Mouse (Mus musculus): ENCODE measurements around the gene Tspan5. TPM values are rescaled to one million over a fixed set of nuclear protein-coding genes. Genes with fewer than 3 reads are reported as not detected.

Tspan5 gene
- polyA plus RNA-seq, 1 experiment, result 3.4 TPM

GRCm38 (mm10) chr3:138815127-138815837 is 73.3 kb downstream of the Tspan5 start:
- TF ChIP-seq FLI1 (IDR thresholded peaks at IDR 0.05; ENCODE audit: low read length) (no peak), GATA1 (IDR thresholded peaks at IDR 0.05; ENCODE audit: borderline replicate concordance, low read length) (no peak)
- Histone ChIP-seq H3K9me3 (peaks cover 9% of the 10 kb centered on the region; the same call in 1 of the 2 replicates), H3K4me1 (peaks cover 4% of the 10 kb centered on the region; the same call in 1 of the 2 replicates), H3K36me3 (replicated peaks; ENCODE audit: low read length) (no peaks in the 10 kb centered on the region), H3K4me3 (replicated peaks) (no peak overlapping the region), H3K27me3 (replicated peaks) (no peaks in the 10 kb centered on the region)

DNA sequence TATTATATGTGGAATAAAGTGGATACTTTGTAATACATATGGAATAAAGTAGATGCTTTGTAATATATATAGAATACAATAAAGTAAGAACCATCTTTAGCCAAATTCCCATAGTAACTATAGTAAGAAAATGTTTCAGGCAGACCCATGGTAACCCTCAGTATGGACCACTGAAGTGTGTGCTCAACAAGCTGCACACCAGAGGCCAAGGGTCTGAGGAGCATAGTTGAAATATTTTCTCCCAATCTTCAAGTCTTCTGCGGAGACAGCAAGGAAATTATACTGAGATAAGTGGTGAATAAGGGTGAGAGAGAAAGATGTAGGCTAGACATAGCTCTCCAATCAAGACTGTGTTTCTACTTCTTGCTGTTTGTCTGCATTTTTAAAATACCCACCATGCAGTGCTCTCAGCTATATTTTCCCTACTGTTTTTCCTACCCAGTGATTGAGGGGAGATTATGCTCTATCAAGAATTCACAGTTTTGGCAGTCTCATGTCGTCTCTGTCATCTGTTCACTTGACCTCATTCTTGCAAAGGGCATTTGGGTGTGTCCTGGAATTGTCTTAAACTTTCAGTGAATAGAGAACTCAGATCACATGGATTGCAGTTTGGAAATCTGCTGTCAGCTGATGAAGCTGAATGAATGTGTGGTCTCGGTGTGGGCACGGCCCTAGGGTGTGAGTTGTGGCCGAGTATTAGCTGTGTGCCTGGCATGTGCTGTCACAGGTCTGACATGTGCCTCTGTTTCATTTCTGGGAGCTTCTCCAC is 75.1 kb downstream of the Tspan5 start:
- peaks cover 3% of the 10 kb centered on the region; the same call in 1 of the 2 replicates for H3K9me3 ChIP-seq
- peaks cover 2% of the 10 kb centered on the region for H3K27me3 ChIP-seq (replicated peaks)
- no peak for TF ChIP-seq FLI1 (IDR thresholded peaks at IDR 0.05; ENCODE audit: low read length)
- no peak for TF ChIP-seq GATA1 (IDR thresholded peaks at IDR 0.05; ENCODE audit: borderline replicate concordance, low read length)
- H3K36me3 ChIP-seq (replicated peaks; ENCODE audit: low read length), result no peaks in the 10 kb centered on the region
- H3K4me1 ChIP-seq, result peaks cover 4% of the 10 kb centered on the region; the same call in 1 of the 2 replicates
- no peak overlapping the region for H3K4me3 ChIP-seq (replicated peaks)

DNA sequence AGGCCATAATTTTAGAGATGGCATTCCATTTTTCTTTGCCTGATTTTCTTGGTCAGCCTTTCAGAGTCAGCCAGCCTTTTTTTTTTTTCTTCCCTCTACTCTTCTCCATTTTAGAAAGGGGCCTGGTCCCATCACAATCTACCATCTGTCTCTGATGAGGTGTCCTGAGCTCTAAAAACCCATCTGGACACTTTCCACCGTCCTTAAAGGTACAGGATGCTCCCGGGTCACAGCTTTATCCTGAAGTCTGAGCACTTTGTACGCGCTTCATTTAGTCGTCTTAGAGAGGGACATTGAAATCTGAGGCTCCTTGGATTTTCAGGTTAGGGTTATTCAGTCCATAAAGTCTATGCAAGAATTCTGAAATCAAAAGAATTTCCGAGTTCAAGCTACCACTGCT is 77.9 kb downstream of the Tspan5 start:
- Histone ChIP-seq H3K9me3 (peaks cover 9% of the 10 kb centered on the region; the same call in 1 of the 2 replicates), H3K4me3 (replicated peaks) (no peak overlapping the region), H3K27me3 (replicated peaks) (peaks cover 2% of the 10 kb centered on the region), H3K36me3 (replicated peaks; ENCODE audit: low read length) (no peaks in the 10 kb centered on the region), H3K4me1 (peaks cover 4% of the 10 kb centered on the region; the same call in 1 of the 2 replicates)
- TF ChIP-seq FLI1 (IDR thresholded peaks at IDR 0.05; ENCODE audit: low read length) (no peak), GATA1 (IDR thresholded peaks at IDR 0.05; ENCODE audit: borderline replicate concordance, low read length) (no peak)

DNA sequence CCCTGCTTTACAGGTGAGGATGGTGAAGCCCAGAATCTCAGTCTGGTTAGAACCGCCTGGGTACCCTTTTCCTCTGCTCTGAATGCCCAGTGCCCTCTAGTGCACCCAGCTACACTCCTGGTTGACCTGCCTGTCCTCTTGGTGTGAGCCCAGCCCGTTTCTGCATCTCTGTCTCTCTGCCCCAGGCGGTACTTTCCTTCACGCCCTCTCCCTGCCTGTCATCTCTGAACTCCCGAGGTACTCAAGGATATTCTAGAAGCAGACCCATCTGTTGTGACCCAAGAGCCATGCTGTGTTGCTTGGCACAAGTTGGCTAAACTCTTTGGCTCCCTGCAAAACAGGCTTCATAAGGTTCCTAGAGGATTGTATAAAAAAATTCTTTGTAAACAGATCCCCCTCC is 78.3 kb downstream of the Tspan5 start:
- H3K27me3 ChIP-seq (replicated peaks), result peaks cover 2% of the 10 kb centered on the region
- H3K4me3 ChIP-seq (replicated peaks), result no peak overlapping the region
- TF ChIP-seq GATA1 (IDR thresholded peaks at IDR 0.05; ENCODE audit: borderline replicate concordance, low read length), result no peak
- no peak for TF ChIP-seq FLI1 (IDR thresholded peaks at IDR 0.05; ENCODE audit: low read length)
- no peaks in the 10 kb centered on the region for H3K36me3 ChIP-seq (replicated peaks; ENCODE audit: low read length)
- peaks cover 9% of the 10 kb centered on the region; the same call in 1 of the 2 replicates for H3K9me3 ChIP-seq
- peaks cover 3% of the 10 kb centered on the region; the same call in 1 of the 2 replicates for H3K4me1 ChIP-seq

- H3K4me1 ChIP-seq, result no peaks in the 10 kb centered on the region
- peaks cover 14% of the 10 kb centered on the region; the same call in 1 of the 2 replicates for H3K9me3 ChIP-seq
- H3K4me3 ChIP-seq (replicated peaks), result no peak overlapping the region
- peaks cover 2% of the 10 kb centered on the region for H3K27me3 ChIP-seq (replicated peaks)
- no peaks in the 10 kb centered on the region for H3K36me3 ChIP-seq (replicated peaks; ENCODE audit: low read length)
- TF ChIP-seq GATA1 (IDR thresholded peaks at IDR 0.05; ENCODE audit: borderline replicate concordance, low read length) (no peak), FLI1 (IDR thresholded peaks at IDR 0.05; ENCODE audit: low read length) (no peak)
Observed at GRCm38 (mm10) chr3:138821886-138822445, 80.0 kb downstream of the Tspan5 start.

DNA sequence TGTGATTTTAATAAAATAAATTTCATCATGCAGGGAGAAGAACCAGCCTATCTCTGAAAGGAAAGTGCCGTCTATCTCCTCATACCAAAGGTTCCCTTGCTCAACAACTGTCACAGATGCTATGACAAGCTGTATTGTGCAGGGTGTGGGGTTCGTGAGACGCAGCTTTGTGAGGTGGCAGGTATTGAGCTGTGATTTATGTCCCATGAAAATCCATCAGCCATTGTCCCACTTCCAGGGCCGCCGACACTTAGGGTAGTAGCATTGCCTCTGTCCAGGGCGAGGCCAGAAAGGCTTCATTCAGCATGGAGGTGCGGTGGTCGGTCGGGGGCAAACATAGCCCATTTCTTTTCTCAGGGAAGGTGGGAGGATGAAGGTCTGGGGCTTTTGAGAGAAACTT is 81.9 kb downstream of the Tspan5 start:
- TF ChIP-seq GATA1 (IDR thresholded peaks at IDR 0.05; ENCODE audit: borderline replicate concordance, low read length) (no peak), FLI1 (IDR thresholded peaks at IDR 0.05; ENCODE audit: low read length) (no peak)
- Histone ChIP-seq H3K4me3 (replicated peaks) (no peak overlapping the region), H3K36me3 (replicated peaks; ENCODE audit: low read length) (no peaks in the 10 kb centered on the region), H3K27me3 (replicated peaks) (peaks cover 2% of the 10 kb centered on the region), H3K9me3 (peaks cover 18% of the 10 kb centered on the region; the same call in 1 of the 2 replicates), H3K4me1 (no peaks in the 10 kb centered on the region)

- H3K9me3 ChIP-seq, result peaks cover 26% of the 10 kb centered on the region
- TF ChIP-seq GATA1 (IDR thresholded peaks at IDR 0.05; ENCODE audit: borderline replicate concordance, low read length) (no peak), FLI1 (IDR thresholded peaks at IDR 0.05; ENCODE audit: low read length) (no peak)
- no peaks in the 10 kb centered on the region for H3K4me1 ChIP-seq
- H3K36me3 ChIP-seq (replicated peaks; ENCODE audit: low read length), result no peaks in the 10 kb centered on the region
- no peak overlapping the region for H3K4me3 ChIP-seq (replicated peaks)
- H3K27me3 ChIP-seq (replicated peaks), result peaks cover 2% of the 10 kb centered on the region
Observed at GRCm38 (mm10) chr3:138825296-138825695, 83.3 kb downstream of the Tspan5 start.

DNA sequence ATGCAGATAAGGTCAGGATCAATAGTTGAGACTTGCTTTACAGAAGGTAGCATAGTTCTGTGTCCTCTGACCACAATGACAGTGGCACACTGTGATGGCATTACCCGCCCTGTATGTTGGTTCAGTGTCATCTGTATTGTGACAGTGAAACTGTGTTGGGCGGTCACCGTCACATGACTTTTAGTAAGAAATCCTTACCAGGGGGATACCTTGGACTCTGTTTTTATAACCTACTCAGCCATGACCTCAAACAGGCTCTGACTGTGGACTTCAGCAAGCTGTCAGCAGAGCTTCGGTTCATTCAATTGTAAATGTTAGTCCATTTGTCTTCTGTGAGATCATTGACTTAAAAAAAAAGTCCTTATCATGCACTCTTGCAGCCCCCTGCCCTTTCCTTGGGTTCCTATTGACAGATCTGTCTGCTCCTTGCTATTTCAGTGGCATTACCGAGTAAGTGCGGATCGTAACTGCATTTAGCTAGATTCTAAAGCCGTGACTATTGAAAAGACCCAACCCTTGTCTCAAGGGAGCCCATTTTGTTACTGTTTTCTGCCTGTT is 84.3 kb downstream of the Tspan5 start:
- TF ChIP-seq FLI1 (IDR thresholded peaks at IDR 0.05; ENCODE audit: low read length) (no peak), GATA1 (IDR thresholded peaks at IDR 0.05; ENCODE audit: borderline replicate concordance, low read length) (no peak)
- Histone ChIP-seq H3K9me3 (peaks cover 29% of the 10 kb centered on the region), H3K27me3 (replicated peaks) (peaks cover 2% of the 10 kb centered on the region), H3K4me1 (no peaks in the 10 kb centered on the region), H3K4me3 (replicated peaks) (no peak overlapping the region), H3K36me3 (replicated peaks; ENCODE audit: low read length) (no peaks in the 10 kb centered on the region)

DNA sequence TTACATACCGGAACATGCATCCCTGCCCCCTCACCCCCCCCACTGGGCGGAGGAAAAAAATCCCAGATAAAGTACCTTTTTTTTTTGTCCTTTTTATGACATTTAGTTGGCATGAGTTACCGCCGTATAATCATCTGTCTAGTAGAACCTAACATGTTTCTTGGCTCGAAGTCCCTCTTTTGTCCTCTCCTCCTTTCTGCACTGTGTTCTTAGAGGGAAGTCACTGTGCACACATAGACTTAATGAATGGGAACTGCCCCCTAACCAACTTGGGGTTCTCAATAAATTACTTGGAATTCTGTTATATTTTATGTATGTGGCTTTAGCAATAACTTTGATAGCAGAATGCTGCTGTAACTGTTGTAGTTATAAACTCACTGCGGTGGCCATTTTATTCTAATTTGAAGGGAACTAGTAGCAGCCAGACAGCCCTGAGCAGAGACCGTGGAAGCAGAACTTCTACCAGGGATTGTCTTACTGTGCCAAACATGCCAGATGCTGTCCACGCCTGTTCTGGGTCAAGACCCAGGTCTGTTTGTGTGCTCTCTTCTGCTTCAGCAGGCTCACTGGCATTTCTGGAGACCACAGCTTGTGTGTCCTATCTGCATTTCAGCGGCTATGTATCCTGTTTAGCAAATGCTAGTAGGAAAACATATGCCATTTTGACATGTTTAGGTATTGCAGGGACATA is 91.0 kb downstream of the Tspan5 start:
- Histone ChIP-seq H3K36me3 (replicated peaks; ENCODE audit: low read length) (no peaks in the 10 kb centered on the region), H3K4me3 (replicated peaks) (no peak overlapping the region), H3K4me1 (no peaks in the 10 kb centered on the region), H3K9me3 (peaks cover 14% of the 10 kb centered on the region), H3K27me3 (replicated peaks) (no peaks in the 10 kb centered on the region)
- TF ChIP-seq FLI1 (IDR thresholded peaks at IDR 0.05; ENCODE audit: low read length) (no peak), GATA1 (IDR thresholded peaks at IDR 0.05; ENCODE audit: borderline replicate concordance, low read length) (no peak)

Measured in megakaryocyte, embryonic 14.5 days (primary cell).